Mouse (Mus musculus) adrenal gland, adult 18-20 months (tissue): ENCODE data around the gene Tdrd3. TPM values are rescaled to one million over a fixed set of nuclear protein-coding genes. Genes with fewer than 3 reads are reported as not detected.
A peak's percentile ranks its signal among the peaks of the same experiment; 100 is the strongest.

ENCODE experiments used
- DNase-seq, 2 experiments: peaks; one replicate each; pipeline ENCODE4 v3.0.0; 2021 to 2022; ENCODE audit warnings: low spot score in 2 of 2
- long read RNA-seq, 2 experiments: library from polyadenylated mRNA; stranded (forward); transcript quantifications; one replicate each; pipeline ENCODE4 v2.0.0; 2021
- total RNA-seq, 2 experiments: library from RNA; stranded (reverse); gene quantifications; 1 replicate in 1 of 2; 2 replicates in 1 of 2; pipeline ENCODE4 v1.2.3; 2021

The Tdrd3 gene
- 10 to 100 TPM; 26.6 to 34.7 TPM for total RNA-seq
- long read RNA-seq, experiment 1, partial matches to known transcripts = 1 of 22 reads
- long read RNA-seq, experiment 1, other reads (novel, unspliced or antisense) = 17 of 22 reads
- long read RNA-seq, experiment 2, full-length matches to known transcripts = 22 of 68 reads
- long read RNA-seq, experiment 2, partial matches to known transcripts = 1 of 68 reads
- long read RNA-seq, experiment 2, other reads (novel, unspliced or antisense) = 45 of 68 reads

- DNase-seq = peak; percentile 92 to 93
These were observed at the start of gene Tdrd3 for GRCm38 (mm10) chr14:87415808-87416721. TSS of gene Tdrd3 (plus strand) at chr14:87416639.

GRCm38 (mm10) chr14:87367169-87367568 is 49.3 kb upstream of the Tdrd3 start:
- no peak for DNase-seq

GRCm38 (mm10) chr14:87383041-87383440 is 33.4 kb upstream of the Tdrd3 start:
- DNase-seq = no peak

- no peak for DNase-seq
These were observed 31.9 kb upstream of the Tdrd3 start for GRCm38 (mm10) chr14:87384288-87385268.

GRCm38 (mm10) chr14:87393096-87393495 is 23.3 kb upstream of the Tdrd3 start:
- no peak for DNase-seq

GRCm38 (mm10) chr14:87396643-87397042 is 19.8 kb upstream of the Tdrd3 start:
- DNase-seq = no peak

GRCm38 (mm10) chr14:87415486-87415807 is 992 bp upstream of the Tdrd3 start:
- no peak for DNase-seq

GRCm38 (mm10) chr14:87416755-87417690 is 584 bp downstream of the Tdrd3 start:
- peak; percentile 65 to 71 for DNase-seq

- no peak for DNase-seq
These were observed 1.2 kb downstream of the Tdrd3 start for GRCm38 (mm10) chr14:87417691-87418070.

GRCm38 (mm10) chr14:87419740-87420139 is 3.3 kb downstream of the Tdrd3 start:
- DNase-seq = no peak

- no peak for DNase-seq
These were observed 4.1 kb downstream of the Tdrd3 start for GRCm38 (mm10) chr14:87420576-87420975.

GRCm38 (mm10) chr14:87422432-87422831 is 6.0 kb downstream of the Tdrd3 start:
- DNase-seq = no peak

GRCm38 (mm10) chr14:87426297-87426922 is 10.0 kb downstream of the Tdrd3 start:
- DNase-seq = no peak

- DNase-seq = no peak
These were observed 10.6 kb downstream of the Tdrd3 start for GRCm38 (mm10) chr14:87427032-87427431.

GRCm38 (mm10) chr14:87427659-87428289 is 11.3 kb downstream of the Tdrd3 start:
- no peak for DNase-seq

GRCm38 (mm10) chr14:87433390-87433915 is 17.0 kb downstream of the Tdrd3 start:
- DNase-seq = no peak

- DNase-seq = no peak
These were observed 18.9 kb downstream of the Tdrd3 start for GRCm38 (mm10) chr14:87435382-87435781.

GRCm38 (mm10) chr14:87439721-87440120 is 23.3 kb downstream of the Tdrd3 start:
- DNase-seq = no peak

GRCm38 (mm10) chr14:87446331-87446913 is 30.0 kb downstream of the Tdrd3 start:
- no peak for DNase-seq
